Mouse (Mus musculus) lung, embryonic 14.5 days (tissue): ENCODE results near the gene Tnfrsf1a. TPM values are rescaled to one million over a fixed set of nuclear protein-coding genes. Genes with fewer than 3 reads are reported as not detected.
A peak's percentile ranks its signal among the peaks of the same experiment; 100 is the strongest.

Source experiments
- ATAC-seq: fragments of 200-750 bp; cut with Nextera tagmentation; 2 replicates; pipeline ENCODE4 v1.8.0; 2017; ENCODE audit warnings: mild to moderate bottlenecking, moderate TSS enrichment, moderate library complexity; ENCODE audit not compliant: insufficient read depth
- DNase-seq: peaks from one replicate; pipeline ENCODE4 v3.0.0-alpha.2; 2015
- H3K27ac ChIP-seq: fragments of 300-500 bp; sonication (generic); 2 replicates; pipeline ENCODE4 v1.5.1; 2014; ENCODE audit warnings: low read depth, mild to moderate bottlenecking, moderate library complexity
- H3K27me3 ChIP-seq: fragments of 300-500 bp; sonication (generic); 2 replicates; pipeline ENCODE4 v1.6.1; 2014; ENCODE audit warnings: low read length, control low read depth; ENCODE audit not compliant: insufficient read depth
- H3K36me3 ChIP-seq: fragments of 300-500 bp; sonication (generic); 2 replicates; pipeline ENCODE4 v1.6.1; 2014; ENCODE audit warnings: control low read depth; ENCODE audit not compliant: insufficient read depth
- H3K4me1 ChIP-seq: fragments of 300-500 bp; sonication (generic); 2 replicates; pipeline ENCODE4 v1.6.1; 2014; ENCODE audit warnings: antibody characterized with exemption, control low read depth; ENCODE audit not compliant: insufficient read depth
- H3K4me2 ChIP-seq: fragments of 300-500 bp; sonication (generic); 2 replicates; pipeline ENCODE4 v1.6.1; 2014; ENCODE audit warnings: mild to moderate bottlenecking
- H3K4me3 ChIP-seq: fragments of 300-500 bp; sonication (generic); 2 replicates; pipeline ENCODE4 v1.5.1; 2014; ENCODE audit warnings: low read depth, low read length
- H3K9ac ChIP-seq: fragments of 300-500 bp; sonication (generic); 2 replicates; pipeline ENCODE4 v1.6.1; 2014
- H3K9me3 ChIP-seq: fragments of 300-500 bp; sonication (generic); 2 replicates; pipeline ENCODE4 v1.6.1; 2016; ENCODE audit warnings: low read depth, low read length, control low read depth
- CTCF ChIP-seq: IDR thresholded peaks from 2 replicates; pipeline ENCODE4 v1.5.1; 2016; ENCODE audit warnings: antibody characterized with exemption, low read depth
- WGBS: fragments of 180-500 bp; shearing (Covaris S2); extraction: QIAGEN DNeasy Blood & Tissue Kit; methylation state at CpG from one replicate; pipeline ENCODE4 v1.1.7; 2014; 5-methylcytosine and 5-hydroxymethylcytosine counted together
- polyA plus RNA-seq: library from polyadenylated mRNA; unstranded; fragments of >200 nt; fragmentation: Nextera tagmentation; extraction: Ambion mirVana; gene quantifications from 2 replicates; pipeline ENCODE4 v1.2.1, GENCODE M21; 2014

Tnfrsf1a gene
- polyA plus RNA-seq, 1 experiment from 2014 or later, result 82.5 TPM

GRCm38 (mm10) chr6:125353655-125354054, 4.5 kb downstream of the Tnfrsf1a start:
- WGBS, result 68% methylated on average over 4 of the region's 4 CpGs
- Histone ChIP-seq H3K27me3 (no peaks in the 10 kb centered on the region), H3K36me3 (peaks cover 25% of the 10 kb centered on the region), H3K27ac (peak overlapping the region; percentile 68; the same call in 1 of the 2 replicates), H3K9ac (no peak overlapping the region; the same call in 1 of the 2 replicates), H3K4me1 (peaks cover 53% of the 10 kb centered on the region), H3K4me3 (no peak overlapping the region), H3K9me3 (no peaks in the 10 kb centered on the region), H3K4me2 (peak overlapping the region; percentile 52; the same call in 1 of the 2 replicates)
- no peak for DNase-seq
- TF ChIP-seq CTCF, result no peak
- no peak for ATAC-seq

GRCm38 (mm10) chr6:125354352-125355151, 5.4 kb downstream of the Tnfrsf1a start:
- H3K4me3 ChIP-seq, result no peak overlapping the region; the same call in 1 of the 2 replicates
- H3K27me3 ChIP-seq, result no peaks in the 10 kb centered on the region
- 0 out of 2 replicates have a peak overlapping the region, but pooled peaks have one; percentile 1 for H3K9ac ChIP-seq
- H3K4me2 ChIP-seq, result peak overlapping the region; percentile 52
- H3K36me3 ChIP-seq, result peaks cover 34% of the 10 kb centered on the region
- peak overlapping the region; percentile 68 for H3K27ac ChIP-seq
- DNase-seq (peak; percentile 79), ATAC-seq (peak; percentile 43)
- TF ChIP-seq CTCF, result no peak
- H3K9me3 ChIP-seq, result no peaks in the 10 kb centered on the region
- peaks cover 47% of the 10 kb centered on the region for H3K4me1 ChIP-seq
- WGBS, result 7% methylated on average over 14 of the region's 14 CpGs

DNA sequence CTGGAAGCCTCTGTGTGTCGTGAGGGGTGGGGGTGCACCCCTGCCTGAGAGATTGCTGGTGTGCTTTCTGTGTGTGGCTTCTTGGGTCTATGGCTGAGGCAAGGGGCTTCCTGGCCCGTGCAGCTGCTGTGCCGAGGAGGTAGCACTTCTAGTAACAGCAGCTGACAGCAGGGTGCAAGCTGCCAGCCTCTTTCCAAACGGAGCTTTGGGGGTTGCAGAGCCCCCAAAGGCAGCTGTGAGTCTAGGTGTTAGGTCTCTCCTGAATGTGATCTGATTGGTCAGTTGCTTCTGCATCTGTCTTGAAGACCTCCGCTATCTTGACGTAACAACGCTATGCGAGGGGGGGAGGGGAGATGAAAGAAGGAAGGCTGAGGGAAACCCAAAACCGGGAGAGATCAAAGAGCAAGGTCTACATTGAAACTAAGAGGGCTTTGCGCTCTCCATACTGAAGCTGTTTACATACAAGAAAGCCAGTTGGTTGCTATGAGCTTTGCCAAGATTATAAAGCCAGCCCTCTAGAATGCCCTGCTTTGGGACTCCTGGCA, 6.1 kb downstream of the Tnfrsf1a start:
- H3K27ac ChIP-seq, result peak overlapping the region; percentile 68
- H3K4me1 ChIP-seq, result peaks cover 47% of the 10 kb centered on the region
- TF ChIP-seq CTCF, result no peak
- no peaks in the 10 kb centered on the region for H3K9me3 ChIP-seq
- ATAC-seq, result 0 out of 2 replicates have a peak, but pooled peaks have one; percentile 3
- DNase-seq, result peak; percentile 56
- H3K4me2 ChIP-seq, result peak overlapping the region; percentile 52
- H3K27me3 ChIP-seq, result no peaks in the 10 kb centered on the region
- H3K4me3 ChIP-seq, result no peak overlapping the region
- 3% methylated on average over 10 of the region's 10 CpGs for WGBS
- H3K36me3 ChIP-seq, result peaks cover 41% of the 10 kb centered on the region
- H3K9ac ChIP-seq, result no peak overlapping the region

- peaks cover 51% of the 10 kb centered on the region for H3K36me3 ChIP-seq
- 10% methylated on average over 8 of the region's 8 CpGs for WGBS
- no peaks in the 10 kb centered on the region for H3K27me3 ChIP-seq
- no peak overlapping the region; the same call in 1 of the 2 replicates for H3K4me2 ChIP-seq
- H3K9ac ChIP-seq, result no peak overlapping the region
- no peak overlapping the region for H3K27ac ChIP-seq
- H3K9me3 ChIP-seq, result no peaks in the 10 kb centered on the region
- DNase-seq (peak; percentile 66), ATAC-seq (no peak)
- peaks cover 47% of the 10 kb centered on the region for H3K4me1 ChIP-seq
- no peak for TF ChIP-seq CTCF
- no peak overlapping the region for H3K4me3 ChIP-seq
These were observed 7.1 kb downstream of the Tnfrsf1a start for GRCm38 (mm10) chr6:125356264-125356663.

GRCm38 (mm10) chr6:125357334-125357733, 8.2 kb downstream of the Tnfrsf1a start:
- ATAC-seq (no peak), DNase-seq (no peak)
- peaks cover 38% of the 10 kb centered on the region for H3K4me1 ChIP-seq
- peaks cover 58% of the 10 kb centered on the region for H3K36me3 ChIP-seq
- peaks cover 2% of the 10 kb centered on the region; the same call in 1 of the 2 replicates for H3K27me3 ChIP-seq
- H3K9me3 ChIP-seq, result no peaks in the 10 kb centered on the region
- no peak overlapping the region for H3K27ac ChIP-seq
- no peak for TF ChIP-seq CTCF
- H3K4me2 ChIP-seq, result no peak overlapping the region
- WGBS, result 86% methylated on average over 15 of the region's 15 CpGs
- H3K4me3 ChIP-seq, result no peak overlapping the region
- H3K9ac ChIP-seq, result no peak overlapping the region

DNA sequence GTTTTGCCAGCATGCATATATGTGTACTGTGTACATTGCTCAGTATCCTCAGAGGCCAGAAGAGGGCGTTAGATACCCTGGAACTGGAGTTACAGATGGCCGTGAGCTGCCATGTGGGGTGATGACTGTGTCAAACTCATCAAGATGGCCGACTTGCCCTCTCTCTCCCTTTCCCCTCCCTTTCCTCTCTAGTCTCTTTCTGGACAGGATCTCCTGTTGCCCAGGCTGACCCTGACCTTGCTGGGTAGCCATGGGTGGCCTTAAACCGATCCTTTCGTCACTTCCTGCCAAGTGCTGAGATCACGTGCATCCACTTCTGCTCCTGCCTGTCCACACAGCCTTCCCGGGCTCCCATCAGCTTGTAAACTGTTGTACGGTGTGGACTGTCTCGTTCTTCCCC, 10.8 kb downstream of the Tnfrsf1a start:
- ATAC-seq, result no peak
- no peak for DNase-seq

GRCm38 (mm10) chr6:125360846-125361245, 11.7 kb downstream of the Tnfrsf1a start:
- no peak overlapping the region for H3K4me2 ChIP-seq
- ATAC-seq, result no peak
- no peak for DNase-seq
- H3K36me3 ChIP-seq, result peaks cover 61% of the 10 kb centered on the region
- no peak overlapping the region for H3K9ac ChIP-seq
- no peaks in the 10 kb centered on the region for H3K9me3 ChIP-seq
- H3K27ac ChIP-seq, result no peak overlapping the region
- no peak overlapping the region for H3K4me3 ChIP-seq
- H3K4me1 ChIP-seq, result peaks cover 4% of the 10 kb centered on the region
- 72% methylated on average over 9 of the region's 9 CpGs for WGBS
- H3K27me3 ChIP-seq, result peaks cover 12% of the 10 kb centered on the region; the same call in 1 of the 2 replicates
- no peak for TF ChIP-seq CTCF

More for the DNA sequence above, 10.8 kb downstream of the Tnfrsf1a start:
- Histone ChIP-seq H3K4me1 (peaks cover 12% of the 10 kb centered on the region), H3K4me3 (no peak overlapping the region), H3K9ac (no peak overlapping the region), H3K27me3 (peaks cover 12% of the 10 kb centered on the region; the same call in 1 of the 2 replicates), H3K9me3 (no peaks in the 10 kb centered on the region), H3K4me2 (no peak overlapping the region), H3K36me3 (peaks cover 61% of the 10 kb centered on the region), H3K27ac (no peak overlapping the region)
- peak; percentile 21; the same call in 1 of the 2 replicates for TF ChIP-seq CTCF
- 45% methylated on average over 9 of the region's 9 CpGs for WGBS
